5 mouse cellular contexts compared by ENCODE assay signal in the genomic region with DNA sequence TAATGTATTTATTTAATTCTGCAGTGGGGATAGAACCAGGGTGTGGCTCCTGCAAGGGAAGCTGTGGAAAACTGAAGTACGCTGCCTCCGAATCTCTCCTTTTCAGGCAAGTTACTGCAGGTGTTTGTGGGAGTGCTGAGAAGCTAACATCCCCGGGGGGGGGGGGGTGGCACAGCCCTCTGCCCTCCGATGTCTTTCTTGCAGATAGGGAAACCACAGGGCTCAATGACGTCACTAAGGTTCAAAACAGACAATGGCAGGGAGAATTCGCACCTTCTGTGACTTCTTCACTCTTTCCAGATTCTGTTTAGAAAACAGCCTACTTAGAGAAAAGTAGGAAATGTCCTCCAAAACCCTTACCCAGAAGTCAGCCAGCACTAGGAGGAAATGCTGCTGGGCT.
"Had no signal": no experiment of that assay in that cellular context is flagged by ENCODE, and none has a peak within 500 bp of the region (broad histone marks: within the 10 kb centered on the region; RNA-seq: fewer than 3 reads in every experiment).

No protein-coding gene starts in this region.

- DNase-seq: kidney, adult 2 months; kidney, postnatal 4 days; liver, embryonic 13.5 days; liver, postnatal 0 days; lung, postnatal 14 days had no signal
